Mouse (Mus musculus): ENCODE results near the gene Gm614.
A peak's percentile ranks its signal among the peaks of the same experiment; 100 is the strongest.

Gene Gm614

GRCm38 (mm10) chrX:101260441-101261325 lies 3.1 kb downstream of the Gm614 start:
- DNase-seq (ENCODE audit: low spot score in 2 of 2), result no peak

DNA sequence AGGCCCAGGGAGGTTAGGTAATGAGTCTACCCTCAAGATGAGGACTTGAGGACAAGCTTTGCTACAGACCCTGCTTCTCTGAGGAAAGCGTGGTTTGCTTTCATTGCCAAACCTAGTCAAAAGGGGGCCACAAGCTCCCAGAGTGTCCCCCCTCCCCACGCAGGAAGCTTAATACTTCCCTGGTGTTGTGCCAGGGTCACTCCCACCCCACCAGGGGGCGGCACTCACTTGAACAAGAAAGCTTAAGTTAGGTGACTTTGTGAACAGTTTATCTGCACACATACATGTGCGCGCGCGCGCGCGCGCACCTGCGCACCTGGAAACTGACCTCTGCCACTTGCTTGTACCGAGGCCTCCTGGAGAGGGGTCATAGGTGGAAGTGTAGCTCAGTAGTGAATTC lies 7.2 kb downstream of the Gm614 start:
- peak; percentile 24 to 71 for DNase-seq (ENCODE audit: low spot score in 2 of 2)

- DNase-seq (ENCODE audit: low spot score in 2 of 2), result peak in 1 of 2 experiments; percentile 69
Observed at GRCm38 (mm10) chrX:101254740-101255139, 9.1 kb downstream of the Gm614 start.

- peak; percentile 84 to 91 for DNase-seq (ENCODE audit: low spot score in 2 of 2)
Observed at GRCm38 (mm10) chrX:101253952-101254729, 9.7 kb downstream of the Gm614 start, which contains the start of gene Foxo4. TSS of gene Foxo4 (plus strand) at chrX:101254528.

- DNase-seq (ENCODE audit: low spot score in 2 of 2), result no peak
Observed at GRCm38 (mm10) chrX:101245011-101245410, 18.8 kb downstream of the Gm614 start.

- DNase-seq (ENCODE audit: low spot score in 2 of 2), result no peak
Observed at GRCm38 (mm10) chrX:101222796-101223162, 41.0 kb downstream of the Gm614 start.

DNA sequence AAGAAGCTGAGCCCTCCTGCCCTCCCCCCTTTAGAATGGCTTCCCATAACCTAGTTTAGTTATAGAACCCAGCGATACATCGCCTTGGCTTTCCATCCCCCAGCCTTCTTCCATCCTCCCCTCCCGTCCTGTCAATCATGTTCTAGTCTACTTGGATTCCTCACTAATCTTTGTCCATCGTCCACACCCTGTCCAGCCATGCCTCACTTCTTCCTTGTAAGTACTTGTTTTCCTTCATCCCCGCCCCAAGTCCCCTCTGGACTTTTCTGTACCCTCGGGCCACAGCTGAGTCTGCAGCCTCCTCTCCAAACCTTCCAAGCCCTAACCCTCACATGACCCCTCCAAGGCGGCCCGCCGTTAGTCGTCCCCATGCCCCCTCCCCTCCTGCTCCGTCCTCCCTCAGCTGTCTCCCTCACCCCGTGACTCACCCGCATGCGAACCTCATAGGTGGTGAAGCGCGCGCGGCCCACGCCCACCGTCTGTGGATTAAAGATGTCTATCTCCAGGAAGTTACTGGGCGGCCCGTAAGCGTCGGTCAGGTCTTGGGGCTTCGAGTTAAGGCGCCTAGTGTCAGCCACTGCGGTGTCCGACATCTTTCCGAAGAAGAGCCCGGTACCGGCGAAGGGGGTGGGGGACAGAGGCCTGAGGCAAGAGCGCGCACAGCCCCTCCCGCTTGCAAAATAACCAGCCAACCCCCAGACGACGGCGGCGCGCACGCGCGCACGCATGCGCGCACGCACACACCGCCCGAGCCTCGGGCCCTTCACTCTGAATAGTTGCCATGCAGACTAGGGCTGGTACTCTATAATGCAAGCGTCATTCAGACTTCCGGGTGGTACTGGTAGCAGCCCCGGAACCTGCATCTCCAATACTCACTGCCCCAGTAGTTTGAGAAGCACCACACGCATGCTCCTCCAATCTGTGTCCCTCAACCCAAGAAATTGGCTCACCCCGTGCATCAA lies 41.7 kb downstream of the Gm614 start, which contains the start of gene Snx12:
TSS of gene Snx12 (minus strand) at position 730 of the 962 bp plus-strand sequence.
- peak; percentile 75 to 87 for DNase-seq (ENCODE audit: low spot score in 2 of 2)

Data from spleen, postnatal 4 days (tissue).